In genomic region chr14:29216106-29216505, GRCm38 (mm10) we compare ENCODE assay signal across 17 mouse cellular contexts.
"Had no signal": no experiment of that assay in that cellular context is flagged by ENCODE, and none has a peak within 500 bp of the region (broad histone marks: within the 10 kb centered on the region; RNA-seq: fewer than 3 reads in every experiment).

No protein-coding gene starts in this region.

- H3K27ac ChIP-seq: liver, embryonic 15.5 days; lung, embryonic 15.5 days; neural tube, embryonic 13.5 days; neural tube, embryonic 15.5 days had no signal

- DNase-seq: liver, postnatal 0 days; lung, adult 2 months; lung, postnatal 14 days; lung, postnatal 4 days; midbrain, embryonic 14.5 days; right cerebral cortex, adult 18-20 months; right cerebral cortex, postnatal 25 days; right cerebral cortex, postnatal 4 days; spleen, adult 18-20 months; thymus, adult 18-20 months; thymus, postnatal 14 days; thymus, postnatal 36 days had no signal

- H3K4me3 ChIP-seq: liver, embryonic 15.5 days; lung, embryonic 15.5 days; myocyte; neural tube, embryonic 13.5 days; neural tube, embryonic 15.5 days had no signal
